Comparison of ENCODE assay signal across 8 mouse cellular contexts in the genomic region with DNA sequence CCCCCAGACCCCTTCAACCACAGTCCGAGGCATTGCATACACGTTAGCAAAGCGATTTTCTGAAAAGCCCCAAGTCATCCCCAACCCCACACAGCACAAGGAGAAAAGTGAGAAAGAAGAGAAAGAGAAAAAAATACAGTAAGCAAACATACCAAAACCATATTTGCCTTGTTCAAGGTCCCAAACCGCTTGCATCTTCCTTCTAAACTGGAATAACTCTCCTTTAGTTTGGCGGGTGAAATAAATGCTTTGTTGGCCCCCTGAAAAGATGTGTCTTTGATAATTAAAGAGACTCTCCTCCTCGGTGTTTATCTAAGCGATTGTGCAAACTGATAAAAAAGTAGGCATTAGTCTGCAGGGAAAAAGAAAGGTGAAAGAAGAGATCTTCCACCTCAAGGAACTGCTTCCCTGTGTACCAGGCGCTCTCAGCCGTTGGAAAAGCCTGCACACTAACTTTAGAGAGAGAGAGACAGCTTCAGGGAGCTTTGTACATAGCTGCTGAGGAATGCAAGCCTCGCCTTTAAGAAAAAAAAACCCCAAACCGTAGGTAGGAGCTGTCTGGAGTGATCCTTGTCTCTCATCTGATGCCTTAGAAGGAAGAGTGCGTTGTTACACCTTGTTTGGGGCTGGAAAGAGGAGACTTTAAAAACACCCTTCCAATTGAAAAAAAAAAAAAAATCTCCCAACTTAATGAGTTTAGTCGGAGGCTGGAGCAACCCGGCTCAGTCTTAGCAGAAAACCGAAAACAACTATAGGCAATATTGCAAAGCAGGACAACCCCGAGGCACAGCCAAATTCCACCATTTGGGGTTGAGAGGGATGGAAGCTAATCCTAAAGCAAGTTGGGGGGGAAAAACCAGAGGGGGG. TPM values are rescaled to one million over a fixed set of nuclear protein-coding genes. Genes with fewer than 3 reads are reported as not detected.
A peak's percentile ranks its signal among the peaks of the same experiment; 100 is the strongest.
DNase-seq lines count a peak whose midpoint lies in the region; ATAC-seq and TF ChIP-seq lines count a peak whose summit lies in the region.

TSS of gene Nr2f2 (minus strand) at position 795 of the 867 bp plus-strand sequence.

- H3K27ac ChIP-seq in lung, embryonic 14.5 days (ENCODE audit: low read depth): peak within 1 kb of the TSS; percentile 99
- peak within 1 kb of the TSS; percentile 73 for H3K27ac ChIP-seq in liver, embryonic 12.5 days

- no peak for ATAC-seq in lung, embryonic 14.5 days (ENCODE audit: insufficient read depth)
- ATAC-seq in liver, embryonic 12.5 days: no peak

- H3K4me2 ChIP-seq in lung, embryonic 14.5 days: peak within 1 kb of the TSS; percentile 69
- H3K4me2 ChIP-seq in liver, embryonic 12.5 days: peak within 1 kb of the TSS; percentile 49

- H3K9ac ChIP-seq in lung, embryonic 14.5 days: peak within 1 kb of the TSS; percentile 95
- H3K9ac ChIP-seq in liver, embryonic 12.5 days: peak within 1 kb of the TSS; percentile 59

- peak within 1 kb of the TSS; percentile 96 for H3K4me3 ChIP-seq in lung, embryonic 14.5 days (ENCODE audit: low read depth, low read length)
- H3K4me3 ChIP-seq in liver, embryonic 12.5 days: peak within 1 kb of the TSS; percentile 46

- TF ChIP-seq CTCF in lung, embryonic 14.5 days (IDR thresholded peaks at IDR 0.05; ENCODE audit: low read depth): no peak

- WGBS in lung, embryonic 14.5 days: under 1% methylated on average over 16 of the region's 16 CpGs
- 4% methylated on average over 16 of the region's 16 CpGs for WGBS in liver, embryonic 12.5 days (ENCODE audit: insufficient replicate concordance)

- no peaks in the 10 kb centered on the region for H3K27me3 ChIP-seq in lung, embryonic 14.5 days (ENCODE audit: insufficient read depth, low read length)
- H3K27me3 ChIP-seq in liver, embryonic 12.5 days (replicated peaks): peaks cover 93% of the 10 kb centered on the region

- peak; percentile 76 for DNase-seq in lung, embryonic 14.5 days
- DNase-seq in lung, postnatal 25 days (ENCODE audit: low spot score): no peak
- peak; percentile 72 for DNase-seq in embryo, embryonic 11 days
- DNase-seq in heart, adult 8-10 months (ENCODE audit: low spot score): no peak
- peak; percentile 64 to 72 for DNase-seq in kidney, adult 8-10 months
- no peak for DNase-seq in right cerebral cortex, postnatal 25 days
- no peak for DNase-seq in thymus, postnatal 25 days

- H3K36me3 ChIP-seq in lung, embryonic 14.5 days (ENCODE audit: insufficient read depth): no peaks in the 10 kb centered on the region
- H3K36me3 ChIP-seq in liver, embryonic 12.5 days: no peaks in the 10 kb centered on the region

- peaks cover 19% of the 10 kb centered on the region for H3K4me1 ChIP-seq in lung, embryonic 14.5 days (ENCODE audit: insufficient read depth)
- H3K4me1 ChIP-seq in liver, embryonic 12.5 days: 0 out of 2 replicates have a peak, but pooled peaks cover 3% of the 10 kb centered on the region

- H3K9me3 ChIP-seq in lung, embryonic 14.5 days (ENCODE audit: low read depth, low read length): no peaks in the 10 kb centered on the region
- H3K9me3 ChIP-seq in liver, embryonic 12.5 days (replicated peaks): no peaks in the 10 kb centered on the region

RNA-seq across cellular contexts. Expression of gene Nr2f2, which starts in this region (rescaled TPM):
- polyA plus RNA-seq in lung, embryonic 14.5 days (2014; fragmentation: Nextera tagmentation; extraction: Ambion mirVana): 142 and 146 TPM in 2 replicates
- total RNA-seq in heart, adult 8-10 months (2022): 10 to 100 TPM; 12.5 to 23.1 (median 20.3) TPM
- polyA plus RNA-seq in liver, embryonic 12.5 days (2016; fragmentation: Nextera tagmentation; extraction: Ambion mirVana): 23.3 and 26.8 TPM in 2 replicates

Comparison
In these comparisons a context has a peak if more than half of its experiments do, and no peak if none do; other contexts are left out.
1. DNase-seq: peak in lung, embryonic 14.5 days (single experiment), embryo, embryonic 11 days (single experiment) and kidney, adult 8-10 months (2 of 2); none in lung, postnatal 25 days (single experiment), heart, adult 8-10 months (single experiment), right cerebral cortex, postnatal 25 days (single experiment) and thymus, postnatal 25 days (single experiment).